ENCODE assay signal across 29 mouse cellular contexts in the genomic region with DNA sequence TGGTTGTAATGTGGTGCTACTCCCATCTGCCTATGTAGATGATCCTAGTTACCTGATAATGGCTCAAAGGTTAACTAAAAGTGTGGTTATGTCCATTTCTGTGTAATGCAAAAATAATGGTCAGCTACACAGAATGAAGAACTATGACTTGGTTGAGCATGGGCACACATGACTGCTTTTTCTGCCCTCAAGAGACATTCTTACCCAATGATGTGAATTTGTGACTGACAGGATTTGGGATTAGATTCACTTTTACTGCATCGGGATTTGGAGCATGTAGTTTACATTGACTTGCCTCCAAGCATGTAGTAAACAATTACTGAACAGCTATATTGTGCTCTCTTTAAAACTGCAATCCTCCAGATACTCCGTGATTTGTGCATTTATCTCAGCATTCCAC.
"Had no signal": no experiment of that assay in that cellular context is flagged by ENCODE, and none has a peak within 500 bp of the region (broad histone marks: within the 10 kb centered on the region; RNA-seq: fewer than 3 reads in every experiment).

No protein-coding gene starts in this region.

- ATAC-seq: hindbrain, embryonic 16.5 days; hindbrain, postnatal 0 days; inflammation-experienced regulatory T-cells, adult 6 months; intestine, embryonic 15.5 days; intestine, embryonic 16.5 days; intestine, postnatal 0 days had no signal

- DNase-seq: heart, postnatal 10 days; heart, postnatal 14 days; heart, postnatal 36 days; heart, postnatal 4 days; kidney, adult 11 months; kidney, adult 18-20 months; kidney, adult 2 months; kidney, adult 8-10 months; kidney, adult 9 months; kidney, postnatal 10 days; kidney, postnatal 14 days; kidney, postnatal 25 days; kidney, postnatal 36 days; kidney, postnatal 4 days; layer of hippocampus, adult 9-11 months; layer of hippocampus, postnatal 36 days had no signal

- H3K27me3 ChIP-seq: heart, embryonic 12.5 days; heart, embryonic 13.5 days; heart, embryonic 15.5 days; hindbrain, embryonic 12.5 days; hindbrain, embryonic 13.5 days; hindbrain, embryonic 15.5 days; intestine, embryonic 15.5 days; kidney, embryonic 15.5 days had no signal
